Mouse (Mus musculus): ENCODE results near the gene Gnb5. TPM values are rescaled to one million over a fixed set of nuclear protein-coding genes. Genes with fewer than 3 reads are reported as not detected.

Gene Gnb5
- total and polyA plus RNA-seq, 2 experiments from 2014 or later: 73.2 to 91.4 TPM

DNA sequence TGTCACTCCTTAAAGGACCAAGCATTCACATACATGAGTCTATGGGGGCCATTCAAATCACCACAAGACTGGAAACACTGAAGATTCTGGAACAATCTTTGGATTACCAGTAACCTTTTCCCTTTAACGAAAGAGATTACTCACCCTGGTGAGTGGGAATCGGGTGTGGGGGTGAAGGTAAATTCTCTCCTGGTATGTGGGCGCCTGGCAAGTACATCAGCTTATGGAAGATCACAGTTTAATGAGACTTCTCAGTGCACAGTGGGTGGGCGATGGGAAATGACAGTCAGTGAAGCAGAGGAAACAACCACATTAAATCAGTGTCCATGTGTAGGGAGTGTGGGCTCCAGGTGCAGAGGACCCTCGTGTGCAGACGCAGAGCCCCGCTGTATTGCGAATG lies 24.7 kb downstream of the Gnb5 start:
- H3K27ac ChIP-seq (ENCODE audit: low read depth, low read length): no peak overlapping the region
- no peak overlapping the region for H3K4me3 ChIP-seq (ENCODE audit: low read depth, low read length)
- TF ChIP-seq CTCF (IDR thresholded peaks at IDR 0.05; ENCODE audit: low read depth): no peak
- H3K27me3 ChIP-seq (ENCODE audit: insufficient read depth, low read length): no peaks in the 10 kb centered on the region
- no peak overlapping the region for H3K4me2 ChIP-seq (ENCODE audit: low read depth)
- DNase-seq (no peak), ATAC-seq (no peak)
- H3K9me3 ChIP-seq (ENCODE audit: low read length): no peaks in the 10 kb centered on the region
- WGBS: 87% methylated on average over 8 of the region's 8 CpGs
- no peak overlapping the region for H3K9ac ChIP-seq
- no peaks in the 10 kb centered on the region for H3K4me1 ChIP-seq (ENCODE audit: insufficient read depth)
- H3K36me3 ChIP-seq (ENCODE audit: insufficient read depth): peaks cover 46% of the 10 kb centered on the region

DNA sequence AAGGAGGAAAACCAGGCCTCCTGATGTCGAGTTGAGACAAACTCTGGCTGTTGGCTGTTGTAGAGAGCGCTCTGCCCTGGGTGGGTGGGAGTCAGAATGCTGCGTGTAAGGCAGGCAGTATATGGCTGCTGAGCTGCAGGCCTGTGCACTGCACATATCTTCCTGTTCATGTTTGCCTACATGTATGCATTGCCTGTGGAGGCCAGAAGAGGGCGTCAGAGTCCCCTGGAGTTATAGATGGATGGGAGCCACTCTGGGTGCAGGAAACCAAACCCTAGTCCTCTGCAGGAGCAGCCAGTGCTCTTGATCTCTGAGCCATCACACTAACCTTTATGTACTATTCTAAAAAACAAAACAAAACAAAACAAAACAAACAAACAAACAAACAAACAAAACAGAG lies 28.4 kb downstream of the Gnb5 start:
- Histone ChIP-seq H3K4me1 (ENCODE audit: insufficient read depth) (no peaks in the 10 kb centered on the region), H3K36me3 (ENCODE audit: insufficient read depth) (peaks cover 69% of the 10 kb centered on the region), H3K4me3 (ENCODE audit: low read depth, low read length) (no peak overlapping the region), H3K9me3 (ENCODE audit: low read length) (no peaks in the 10 kb centered on the region), H3K27ac (ENCODE audit: low read depth, low read length) (no peak overlapping the region), H3K4me2 (ENCODE audit: low read depth) (no peak overlapping the region), H3K27me3 (ENCODE audit: insufficient read depth, low read length) (no peaks in the 10 kb centered on the region), H3K9ac (no peak overlapping the region)
- ATAC-seq (no peak), DNase-seq (no peak)
- WGBS: 92% methylated on average over 4 of the region's 4 CpGs
- no peak for TF ChIP-seq CTCF (IDR thresholded peaks at IDR 0.05; ENCODE audit: low read depth)

DNA sequence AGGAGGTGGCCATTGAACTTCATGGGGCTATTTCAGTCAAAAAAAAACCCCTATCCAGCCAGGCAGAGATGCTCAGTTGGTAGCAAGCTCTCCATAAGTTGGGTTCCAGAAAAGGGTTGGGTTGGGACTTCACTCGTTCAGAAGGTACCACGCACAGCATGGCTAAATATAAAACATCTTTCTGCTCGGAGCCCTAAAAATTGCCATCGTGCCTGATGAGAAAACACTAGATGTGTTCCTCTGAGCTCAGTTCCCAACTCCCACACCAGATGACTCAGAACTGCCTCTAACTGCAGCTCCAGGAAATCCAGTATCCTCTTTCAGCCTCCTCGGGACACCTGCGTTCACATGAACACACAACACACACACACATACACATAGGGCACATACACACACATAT lies 31.9 kb downstream of the Gnb5 start:
- Histone ChIP-seq H3K9me3 (ENCODE audit: low read length) (no peaks in the 10 kb centered on the region), H3K36me3 (ENCODE audit: insufficient read depth) (peaks cover 73% of the 10 kb centered on the region), H3K27me3 (ENCODE audit: insufficient read depth, low read length) (no peaks in the 10 kb centered on the region), H3K9ac (no peak overlapping the region), H3K27ac (ENCODE audit: low read depth, low read length) (no peak overlapping the region), H3K4me2 (ENCODE audit: low read depth) (no peak overlapping the region), H3K4me3 (ENCODE audit: low read depth, low read length) (no peak overlapping the region), H3K4me1 (ENCODE audit: insufficient read depth) (no peaks in the 10 kb centered on the region)
- TF ChIP-seq CTCF (IDR thresholded peaks at IDR 0.05; ENCODE audit: low read depth): no peak
- DNase-seq (no peak), ATAC-seq (no peak)
- 88% methylated on average over 6 of the region's 6 CpGs for WGBS

DNA sequence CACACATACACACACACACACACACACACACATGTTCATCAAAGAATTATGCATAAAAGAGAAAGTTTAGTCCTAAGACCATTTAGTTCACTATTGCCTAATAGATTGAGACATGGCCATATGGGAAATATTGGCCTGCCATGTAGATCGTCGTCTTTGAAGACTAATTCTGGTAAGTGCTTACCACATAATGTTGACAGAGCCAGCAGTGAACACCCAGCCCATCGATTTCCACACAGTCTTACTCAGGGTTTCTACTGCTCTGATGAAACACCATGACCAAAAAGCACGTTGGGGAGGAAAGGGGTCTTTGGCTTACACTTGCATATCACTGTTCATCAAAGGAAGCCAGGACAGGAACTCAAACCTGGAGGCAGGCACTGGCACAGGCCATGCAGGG lies 36.3 kb downstream of the Gnb5 start:
- 85% methylated on average over 4 of the region's 4 CpGs for WGBS
- DNase-seq: no peak

DNA sequence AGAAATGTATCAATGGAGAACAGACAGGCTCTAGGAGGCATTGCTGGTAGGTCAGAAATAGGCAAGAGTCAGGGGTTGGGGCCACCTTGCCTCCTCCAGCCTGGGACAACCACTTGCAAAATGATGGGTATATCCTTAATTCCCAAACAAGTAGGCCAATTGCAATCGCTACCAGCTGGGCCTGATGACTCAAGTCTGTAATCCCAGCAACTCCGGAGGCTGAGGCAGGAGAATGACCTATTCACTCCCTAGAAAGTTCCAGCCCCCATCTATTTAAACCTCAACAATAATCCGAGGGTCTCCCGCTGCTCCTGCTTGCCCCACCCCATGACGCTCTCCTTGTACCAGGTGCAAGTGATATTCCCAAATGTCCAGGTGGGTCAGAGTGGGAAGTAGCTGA lies 41.4 kb downstream of the Gnb5 start, which contains the start of gene Bcl2l10:
Gene Bcl2l10 (plus strand): TSS at position 301 of the 400 bp plus-strand sequence.
- Histone ChIP-seq H3K4me3 (ENCODE audit: low read depth, low read length) (no peak within 1 kb of the TSS), H3K27me3 (ENCODE audit: insufficient read depth, low read length) (no peaks in the 10 kb centered on the region), H3K9ac (no peak within 1 kb of the TSS), H3K27ac (ENCODE audit: low read depth, low read length) (no peak within 1 kb of the TSS), H3K4me1 (ENCODE audit: insufficient read depth) (no peaks in the 10 kb centered on the region), H3K9me3 (ENCODE audit: low read length) (no peaks in the 10 kb centered on the region), H3K4me2 (ENCODE audit: low read depth) (no peak within 1 kb of the TSS), H3K36me3 (ENCODE audit: insufficient read depth) (peaks cover 37% of the 10 kb centered on the region)
- 94% methylated on average over 5 of the region's 5 CpGs for WGBS
- ATAC-seq (no peak), DNase-seq (no peak)
- TF ChIP-seq CTCF (IDR thresholded peaks at IDR 0.05; ENCODE audit: low read depth): no peak

More for the DNA sequence above, 36.3 kb downstream of the Gnb5 start:
- H3K9me3 ChIP-seq (ENCODE audit: low read length): no peaks in the 10 kb centered on the region
- no peaks in the 10 kb centered on the region for H3K4me1 ChIP-seq (ENCODE audit: insufficient read depth)
- peaks cover 72% of the 10 kb centered on the region for H3K36me3 ChIP-seq (ENCODE audit: insufficient read depth)
- no peak overlapping the region for H3K4me3 ChIP-seq (ENCODE audit: low read depth, low read length)
- no peaks in the 10 kb centered on the region for H3K27me3 ChIP-seq (ENCODE audit: insufficient read depth, low read length)
- H3K27ac ChIP-seq (ENCODE audit: low read depth, low read length): no peak overlapping the region
- no peak for ATAC-seq
- TF ChIP-seq CTCF (IDR thresholded peaks at IDR 0.05; ENCODE audit: low read depth): no peak
- no peak overlapping the region for H3K9ac ChIP-seq
- H3K4me2 ChIP-seq (ENCODE audit: low read depth): no peak overlapping the region

DNA sequence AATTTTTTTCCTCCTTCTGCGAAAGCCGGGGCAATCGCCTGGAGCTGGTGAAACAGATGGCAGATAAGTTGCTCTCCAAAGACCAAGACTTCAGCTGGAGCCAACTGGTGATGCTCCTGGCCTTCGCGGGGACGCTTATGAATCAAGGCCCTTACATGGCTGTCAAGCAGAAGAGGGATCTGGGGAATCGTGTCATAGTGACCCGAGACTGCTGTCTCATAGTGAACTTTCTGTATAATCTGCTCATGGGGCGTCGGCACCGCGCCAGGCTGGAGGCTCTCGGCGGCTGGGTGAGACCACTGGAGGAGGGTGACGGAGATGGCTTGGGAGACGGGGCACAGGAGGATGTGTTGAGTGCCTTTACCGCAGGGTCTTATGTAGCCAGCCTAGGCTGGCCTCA lies 42.0 kb downstream of the Gnb5 start:
- 88% methylated on average over 17 of the region's 17 CpGs for WGBS
- no peak for DNase-seq
- Histone ChIP-seq H3K27ac (ENCODE audit: low read depth, low read length) (no peak overlapping the region), H3K4me1 (ENCODE audit: insufficient read depth) (no peaks in the 10 kb centered on the region), H3K9me3 (ENCODE audit: low read length) (no peaks in the 10 kb centered on the region), H3K27me3 (ENCODE audit: insufficient read depth, low read length) (no peaks in the 10 kb centered on the region), H3K9ac (no peak overlapping the region), H3K4me2 (ENCODE audit: low read depth) (no peak overlapping the region), H3K36me3 (ENCODE audit: insufficient read depth) (peaks cover 32% of the 10 kb centered on the region), H3K4me3 (ENCODE audit: low read depth, low read length) (no peak overlapping the region)
- no peak for ATAC-seq
- no peak for TF ChIP-seq CTCF (IDR thresholded peaks at IDR 0.05; ENCODE audit: low read depth)

DNA sequence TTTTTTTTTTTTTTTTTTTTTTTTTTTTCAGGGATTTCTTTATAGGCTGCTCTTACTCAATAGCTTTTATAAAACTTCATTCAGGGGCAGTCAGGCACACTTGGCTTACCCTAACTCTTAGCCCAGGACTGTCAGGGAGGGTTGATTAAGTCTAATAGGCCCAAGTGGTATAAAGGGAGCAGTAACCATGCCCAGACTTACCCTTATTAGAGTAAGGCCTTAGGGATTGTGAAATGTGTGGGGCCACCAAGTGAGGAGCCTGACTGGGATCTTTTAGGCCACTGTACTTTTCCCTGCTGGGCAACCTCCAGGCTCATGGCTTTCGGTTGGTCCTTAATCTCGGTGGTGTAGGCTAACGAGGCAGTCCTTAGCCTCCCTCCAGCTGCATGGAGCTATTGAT lies 42.6 kb downstream of the Gnb5 start:
- TF ChIP-seq CTCF (IDR thresholded peaks at IDR 0.05; ENCODE audit: low read depth): no peak
- no peaks in the 10 kb centered on the region for H3K9me3 ChIP-seq (ENCODE audit: low read length)
- no peaks in the 10 kb centered on the region for H3K27me3 ChIP-seq (ENCODE audit: insufficient read depth, low read length)
- no peak overlapping the region for H3K4me2 ChIP-seq (ENCODE audit: low read depth)
- ATAC-seq: no peak
- H3K9ac ChIP-seq: no peak overlapping the region
- no peak for DNase-seq
- H3K4me1 ChIP-seq (ENCODE audit: insufficient read depth): no peaks in the 10 kb centered on the region
- 13% methylated on average over 3 of the region's 3 CpGs for WGBS
- H3K36me3 ChIP-seq (ENCODE audit: insufficient read depth): peaks cover 27% of the 10 kb centered on the region
- no peak overlapping the region for H3K4me3 ChIP-seq (ENCODE audit: low read depth, low read length)
- H3K27ac ChIP-seq (ENCODE audit: low read depth, low read length): no peak overlapping the region

DNA sequence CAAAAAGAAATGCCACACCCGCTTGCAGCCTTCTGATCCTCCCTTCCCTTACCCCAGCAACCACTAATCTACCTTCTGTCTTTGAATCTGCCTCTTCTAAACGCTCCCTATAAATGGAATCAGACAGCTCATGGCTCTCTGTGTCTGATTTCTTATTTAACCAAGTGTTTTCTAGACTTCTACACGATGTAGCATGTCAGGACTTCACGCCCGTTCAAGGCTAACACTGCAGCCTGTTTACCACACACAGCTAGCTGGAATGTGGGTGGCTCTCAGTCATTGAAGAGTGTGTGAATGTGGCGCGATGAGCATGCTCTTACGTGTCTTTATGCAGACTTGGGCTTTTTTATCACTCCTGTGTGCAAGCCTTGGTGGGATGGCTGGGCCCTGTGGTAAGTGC lies 47.0 kb downstream of the Gnb5 start:
- Histone ChIP-seq H3K36me3 (ENCODE audit: insufficient read depth) (no peaks in the 10 kb centered on the region), H3K27ac (ENCODE audit: low read depth, low read length) (no peak overlapping the region), H3K4me1 (ENCODE audit: insufficient read depth) (no peaks in the 10 kb centered on the region), H3K27me3 (ENCODE audit: insufficient read depth, low read length) (no peaks in the 10 kb centered on the region), H3K4me2 (ENCODE audit: low read depth) (no peak overlapping the region), H3K9me3 (ENCODE audit: low read length) (no peaks in the 10 kb centered on the region), H3K4me3 (ENCODE audit: low read depth, low read length) (no peak overlapping the region), H3K9ac (no peak overlapping the region)
- TF ChIP-seq CTCF (IDR thresholded peaks at IDR 0.05; ENCODE audit: low read depth): no peak
- no peak for DNase-seq
- WGBS: 75% methylated on average over 8 of the region's 8 CpGs
- ATAC-seq: no peak
